8 mouse cellular contexts compared by ENCODE assay signal in the genomic region with DNA sequence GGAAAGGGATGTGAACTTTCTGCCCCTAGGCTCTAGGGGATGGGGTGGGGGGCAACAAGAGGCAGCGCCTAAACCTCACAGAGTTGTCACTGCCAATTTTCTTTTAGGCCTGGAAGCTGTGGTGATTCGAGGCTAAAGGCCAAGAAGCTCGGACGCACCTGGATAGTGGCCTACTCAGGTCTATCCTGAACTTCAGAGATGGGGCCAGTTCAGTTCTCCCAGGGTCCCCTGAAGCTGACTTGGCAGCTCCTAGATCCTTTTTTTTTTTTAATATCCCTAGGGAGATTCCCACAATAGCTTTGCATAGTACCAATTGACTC. TPM values are rescaled to one million over a fixed set of nuclear protein-coding genes. Genes with fewer than 3 reads are reported as not detected.
DNase-seq lines count a peak whose midpoint lies in the region; ATAC-seq and TF ChIP-seq lines count a peak whose summit lies in the region.

No protein-coding gene starts in this region.

- H3K4me3 ChIP-seq in left cerebral cortex, adult 2 months = peak overlapping the region; percentile 53
- H3K4me3 ChIP-seq in embryonic facial prominence, embryonic 13.5 days = peak overlapping the region; percentile 66
- H3K4me3 ChIP-seq in intestine, embryonic 14.5 days (ENCODE audit: low read depth, low read length) = peak overlapping the region; percentile 39
- H3K4me3 ChIP-seq in midbrain, postnatal 0 days (ENCODE audit: low read depth, low read length) = peak overlapping the region; percentile 57

- H3K9ac ChIP-seq in embryonic facial prominence, embryonic 13.5 days = peak overlapping the region; percentile 77
- H3K9ac ChIP-seq in intestine, embryonic 14.5 days (ENCODE audit: low read length) = peak overlapping the region; percentile 61
- H3K9ac ChIP-seq in midbrain, postnatal 0 days (replicated peaks; ENCODE audit: low read length, poor library complexity, severe bottlenecking) = no peak overlapping the region

- H3K27me3 ChIP-seq in embryonic facial prominence, embryonic 13.5 days = peaks cover 94% of the 10 kb centered on the region
- H3K27me3 ChIP-seq in intestine, embryonic 14.5 days (replicated peaks; ENCODE audit: control insufficient read depth, insufficient read depth, low read length) = peaks cover 72% of the 10 kb centered on the region
- H3K27me3 ChIP-seq in midbrain, postnatal 0 days (ENCODE audit: insufficient read depth, low read length) = peaks cover 54% of the 10 kb centered on the region

- ATAC-seq in embryonic facial prominence, embryonic 13.5 days (ENCODE audit: insufficient number of reproducible peaks, insufficient read depth, low FRiP score, low TSS enrichment, low read depth) = no peak
- no peak for ATAC-seq in intestine, embryonic 14.5 days (replicated peaks; ENCODE audit: low FRiP score, low TSS enrichment, low read depth)
- no peak for ATAC-seq in midbrain, postnatal 0 days (ENCODE audit: low FRiP score)

- no peak for TF ChIP-seq CTCF in left cerebral cortex, adult 2 months (IDR thresholded peaks at IDR 0.05)
- TF ChIP-seq CTCF in midbrain, postnatal 0 days (IDR thresholded peaks at IDR 0.05) = no peak

- no peaks in the 10 kb centered on the region for H3K36me3 ChIP-seq in embryonic facial prominence, embryonic 13.5 days
- H3K36me3 ChIP-seq in intestine, embryonic 14.5 days (ENCODE audit: control insufficient read depth, insufficient read depth, low read length) = no peaks in the 10 kb centered on the region
- H3K36me3 ChIP-seq in midbrain, postnatal 0 days (ENCODE audit: insufficient read depth, low read length) = no peaks in the 10 kb centered on the region

- no peak overlapping the region for H3K27ac ChIP-seq in left cerebral cortex, adult 2 months
- peak overlapping the region; percentile 51 for H3K27ac ChIP-seq in embryonic facial prominence, embryonic 13.5 days
- peak overlapping the region; percentile 68 for H3K27ac ChIP-seq in intestine, embryonic 14.5 days (ENCODE audit: low read depth)
- peak overlapping the region; percentile 47; the same call in 1 of the 2 replicates for H3K27ac ChIP-seq in midbrain, postnatal 0 days (ENCODE audit: low read depth, low read length)

- H3K4me2 ChIP-seq in embryonic facial prominence, embryonic 13.5 days = peak overlapping the region; percentile 95
- peak overlapping the region; percentile 70 for H3K4me2 ChIP-seq in intestine, embryonic 14.5 days (ENCODE audit: low read length)
- H3K4me2 ChIP-seq in midbrain, postnatal 0 days (ENCODE audit: low read depth, low read length, poor library complexity, severe bottlenecking) = peak overlapping the region; percentile 94

- DNase-seq in left cerebral cortex, adult 2 months (ENCODE audit: extremely low spot score in 1 of 2, low spot score in 2 of 2) = no peak
- DNase-seq in left cerebral cortex, postnatal 4 days = no peak
- DNase-seq in intestine, embryonic 14.5 days (ENCODE audit: low spot score) = no peak
- DNase-seq in midbrain, postnatal 0 days (ENCODE audit: low spot score) = no peak
- DNase-seq in thymus, postnatal 4 days = no peak
- no peak for DNase-seq in adrenal gland, postnatal 25 days
- no peak for DNase-seq in layer of hippocampus, postnatal 10 days (ENCODE audit: low spot score in 2 of 2)

- H3K4me1 ChIP-seq in embryonic facial prominence, embryonic 13.5 days = peaks cover 47% of the 10 kb centered on the region
- peaks cover 13% of the 10 kb centered on the region; the same call in 1 of the 2 replicates for H3K4me1 ChIP-seq in intestine, embryonic 14.5 days (replicated peaks; ENCODE audit: control insufficient read depth, insufficient read depth, low read length)
- peaks cover 4% of the 10 kb centered on the region for H3K4me1 ChIP-seq in midbrain, postnatal 0 days (ENCODE audit: insufficient read depth, low read length)

- no peaks in the 10 kb centered on the region for H3K9me3 ChIP-seq in embryonic facial prominence, embryonic 13.5 days
- H3K9me3 ChIP-seq in intestine, embryonic 14.5 days (ENCODE audit: control insufficient read depth, low read length) = no peaks in the 10 kb centered on the region
- H3K9me3 ChIP-seq in midbrain, postnatal 0 days (ENCODE audit: low read length) = no peaks in the 10 kb centered on the region

- 12% methylated on average over 4 of the region's 4 CpGs for WGBS in embryonic facial prominence, embryonic 13.5 days
- 25% methylated on average over 4 of the region's 4 CpGs for WGBS in intestine, embryonic 14.5 days
- 33% methylated on average over 4 of the region's 4 CpGs for WGBS in midbrain, postnatal 0 days

- intact Hi-C loops in left cerebral cortex, adult 2 months (cut with DNase I) = no loop called here
- intact Hi-C loops in left cerebral cortex, postnatal 4 days (cut with DNase I) = no loop called here

RNA-seq across cellular contexts. Expression of a gene that starts 13.2 kb away (rescaled TPM):
- total RNA-seq in left cerebral cortex, adult 2 months (2021) = 1 to 10 TPM; 6.0 to 7.4 TPM
- total RNA-seq in left cerebral cortex, postnatal 4 days (2021) = 10 to 100 TPM; 10.6 to 14.7 TPM
- polyA plus RNA-seq in embryonic facial prominence, embryonic 13.5 days (2015; fragmentation: Nextera tagmentation; extraction: Ambion mirVana) = 7.1 and 9.4 TPM in 2 replicates
- 6.2 and 6.7 TPM in 2 replicates for polyA plus RNA-seq in intestine, embryonic 14.5 days (2014; fragmentation: Nextera tagmentation; extraction: Ambion mirVana)
- 66.4 and 69.1 TPM in 2 replicates for total RNA-seq in midbrain, postnatal 0 days (2014; rRNA removed)
- 9.6 and 9.7 TPM in 2 replicates for polyA plus RNA-seq in midbrain, postnatal 0 days (2015; fragmentation: Nextera tagmentation; extraction: Ambion mirVana)
- total RNA-seq in adrenal gland, postnatal 25 days (2021) = 5.5 and 6.4 TPM in 2 replicates
- total RNA-seq in layer of hippocampus, postnatal 10 days (2021) = 10 to 100 TPM in 1 of 2 experiments, 1 to 10 TPM in 1; 9.8 to 10.6 TPM

RNA-seq across cellular contexts. Expression of a gene that starts 44.5 kb away (rescaled TPM):
- total RNA-seq in left cerebral cortex, adult 2 months (2021) = 1 to 10 TPM; 2.6 to 2.9 TPM
- under 1 TPM; 0.56 to 0.97 TPM for total RNA-seq in left cerebral cortex, postnatal 4 days (2021)
- polyA plus RNA-seq in embryonic facial prominence, embryonic 13.5 days (2015; fragmentation: Nextera tagmentation; extraction: Ambion mirVana) = 0.67 and 0.79 TPM in 2 replicates
- polyA plus RNA-seq in intestine, embryonic 14.5 days (2014; fragmentation: Nextera tagmentation; extraction: Ambion mirVana) = 0.61 and 0.78 TPM in 2 replicates
- total RNA-seq in midbrain, postnatal 0 days (2014; rRNA removed) = 1.0 and 1.4 TPM in 2 replicates
- polyA plus RNA-seq in midbrain, postnatal 0 days (2015; fragmentation: Nextera tagmentation; extraction: Ambion mirVana) = 0.23 and 0.52 TPM in 2 replicates
- total RNA-seq in adrenal gland, postnatal 25 days (2021) = 0.94 and 1.3 TPM in 2 replicates
- 1 to 10 TPM; 1.2 to 1.6 TPM for total RNA-seq in layer of hippocampus, postnatal 10 days (2021)
